Mouse (Mus musculus) stomach, embryonic 14.5 days (tissue): ENCODE results near the gene Ikzf3. TPM values are rescaled to one million over a fixed set of nuclear protein-coding genes. Genes with fewer than 3 reads are reported as not detected.

Experiments used
- ATAC-seq: fragments of 200-750 bp; cut with Nextera tagmentation; 2 replicates; pipeline ENCODE4 v1.8.0; 2017; ENCODE audit warnings: low read depth, moderate TSS enrichment; ENCODE audit not compliant: insufficient number of reproducible peaks, insufficient read depth, low FRiP score
- H3K27ac ChIP-seq: fragments of 300-500 bp; sonication (generic); 2 replicates; pipeline ENCODE4 v1.5.1; 2014; ENCODE audit warnings: mild to moderate bottlenecking, low read length, moderate library complexity, mixed read lengths
- H3K27me3 ChIP-seq: fragments of 300-500 bp; sonication (generic); 2 replicates; pipeline ENCODE4 v1.6.1; 2014; ENCODE audit warnings: low read length, control low read depth, mixed read lengths; ENCODE audit not compliant: control insufficient read depth, insufficient read depth
- H3K36me3 ChIP-seq: fragments of 300-500 bp; sonication (generic); 2 replicates; pipeline ENCODE4 v1.6.1; 2014; ENCODE audit warnings: mild to moderate bottlenecking, control low read depth, low read length, moderate library complexity, mixed read lengths; ENCODE audit not compliant: control insufficient read depth, insufficient read depth
- H3K4me1 ChIP-seq: fragments of 300-500 bp; sonication (generic); 2 replicates; pipeline ENCODE4 v1.6.1; 2014; ENCODE audit warnings: low read length, control low read depth, mixed read lengths; ENCODE audit not compliant: control insufficient read depth, insufficient read depth
- H3K4me2 ChIP-seq: fragments of 300-500 bp; sonication (generic); replicated peaks from 2 replicates; pipeline ENCODE4 v1.6.1; 2014; ENCODE audit warnings: low read depth, low read length, control low read depth
- H3K4me3 ChIP-seq: fragments of 300-500 bp; sonication (generic); 2 replicates; pipeline ENCODE4 v1.5.1; 2014; ENCODE audit warnings: low read depth, low read length, control low read depth
- H3K9ac ChIP-seq: fragments of 300-500 bp; sonication (generic); replicated peaks from 2 replicates; pipeline ENCODE4 v1.6.1; 2014; ENCODE audit warnings: low read depth, mild to moderate bottlenecking, control low read depth, low read length, moderate library complexity, mixed read lengths
- H3K9me3 ChIP-seq: fragments of 300-500 bp; sonication (generic); 2 replicates; pipeline ENCODE4 v1.6.1; 2016; ENCODE audit warnings: low read depth, low read length, control low read depth; ENCODE audit not compliant: control insufficient read depth
- WGBS: fragments of 180-500 bp; shearing (Covaris S2); extraction: QIAGEN DNeasy Blood & Tissue Kit; methylation state at CpG from one replicate; pipeline ENCODE4 v1.1.7; 2014; 5-methylcytosine and 5-hydroxymethylcytosine counted together
- polyA plus RNA-seq: library from polyadenylated mRNA; unstranded; fragments of >200 nt; fragmentation: Nextera tagmentation; extraction: Ambion mirVana; gene quantifications from 2 replicates; pipeline ENCODE4 v1.2.1, GENCODE M21; 2014

The Ikzf3 gene
- polyA plus RNA-seq, 1 experiment from 2014 or later, result 0.23 TPM

GRCm38 (mm10) chr11:98469761-98470714, 75.8 kb downstream of the Ikzf3 start:
- ATAC-seq, result no peak
- H3K27ac ChIP-seq, result no peak overlapping the region

GRCm38 (mm10) chr11:98464516-98464915, 81.3 kb downstream of the Ikzf3 start:
- no peaks in the 10 kb centered on the region for H3K9me3 ChIP-seq
- no peak overlapping the region for H3K9ac ChIP-seq
- H3K4me2 ChIP-seq, result no peak overlapping the region
- H3K4me3 ChIP-seq, result no peak overlapping the region
- no peak overlapping the region for H3K27ac ChIP-seq
- ATAC-seq, result no peak
- H3K4me1 ChIP-seq, result no peaks in the 10 kb centered on the region
- WGBS, result 78% methylated on average over 6 of the region's 6 CpGs
- no peaks in the 10 kb centered on the region for H3K36me3 ChIP-seq
- 0 out of 2 replicates have a peak, but pooled peaks cover under 1% of the 10 kb centered on the region for H3K27me3 ChIP-seq

More at GRCm38 (mm10) chr11:98469761-98470714, 75.8 kb downstream of the Ikzf3 start:
- Histone ChIP-seq H3K36me3 (no peaks in the 10 kb centered on the region), H3K9ac (no peak overlapping the region), H3K4me1 (no peaks in the 10 kb centered on the region), H3K4me2 (no peak overlapping the region), H3K4me3 (no peak overlapping the region), H3K27me3 (no peaks in the 10 kb centered on the region), H3K9me3 (no peaks in the 10 kb centered on the region)
- 59% methylated on average over 22 of the region's 22 CpGs for WGBS

GRCm38 (mm10) chr11:98463911-98464310, 81.9 kb downstream of the Ikzf3 start:
- no peaks in the 10 kb centered on the region for H3K36me3 ChIP-seq
- no peak overlapping the region for H3K4me3 ChIP-seq
- H3K27me3 ChIP-seq, result peaks cover 7% of the 10 kb centered on the region; the same call in 1 of the 2 replicates
- no peak for ATAC-seq
- H3K9me3 ChIP-seq, result no peaks in the 10 kb centered on the region
- no peaks in the 10 kb centered on the region for H3K4me1 ChIP-seq
- no peak overlapping the region for H3K27ac ChIP-seq
- 88% methylated on average over 9 of the region's 9 CpGs for WGBS
- H3K9ac ChIP-seq, result no peak overlapping the region
- H3K4me2 ChIP-seq, result no peak overlapping the region

- Histone ChIP-seq H3K27me3 (peaks cover 16% of the 10 kb centered on the region; the same call in 1 of the 2 replicates), H3K4me2 (no peak overlapping the region), H3K9ac (no peak overlapping the region), H3K9me3 (no peaks in the 10 kb centered on the region), H3K27ac (no peak overlapping the region), H3K4me1 (0 out of 2 replicates have a peak, but pooled peaks cover 2% of the 10 kb centered on the region), H3K36me3 (no peaks in the 10 kb centered on the region), H3K4me3 (no peak overlapping the region)
- 91% methylated on average over 6 of the region's 6 CpGs for WGBS
- ATAC-seq, result no peak
Measured at GRCm38 (mm10) chr11:98462255-98462654, 83.6 kb downstream of the Ikzf3 start.

GRCm38 (mm10) chr11:98461109-98461720, 84.6 kb downstream of the Ikzf3 start:
- no peaks in the 10 kb centered on the region for H3K36me3 ChIP-seq
- no peak overlapping the region for H3K4me3 ChIP-seq
- H3K27me3 ChIP-seq, result peaks cover 16% of the 10 kb centered on the region; the same call in 1 of the 2 replicates
- no peak overlapping the region for H3K27ac ChIP-seq
- H3K4me1 ChIP-seq, result 0 out of 2 replicates have a peak, but pooled peaks cover 6% of the 10 kb centered on the region
- H3K4me2 ChIP-seq, result no peak overlapping the region
- no peak overlapping the region for H3K9ac ChIP-seq
- 45% methylated on average over 6 of the region's 6 CpGs for WGBS
- H3K9me3 ChIP-seq, result no peaks in the 10 kb centered on the region
- ATAC-seq, result no peak

GRCm38 (mm10) chr11:98459860-98460259, 86.0 kb downstream of the Ikzf3 start:
- Histone ChIP-seq H3K36me3 (no peaks in the 10 kb centered on the region), H3K27ac (no peak overlapping the region), H3K4me1 (0 out of 2 replicates have a peak, but pooled peaks cover 6% of the 10 kb centered on the region), H3K4me2 (no peak overlapping the region), H3K9me3 (no peaks in the 10 kb centered on the region), H3K27me3 (peaks cover 16% of the 10 kb centered on the region; the same call in 1 of the 2 replicates), H3K9ac (no peak overlapping the region), H3K4me3 (no peak overlapping the region)
- ATAC-seq, result no peak
- WGBS, result 83% methylated on average over 9 of the region's 9 CpGs

GRCm38 (mm10) chr11:98459071-98459741, 86.6 kb downstream of the Ikzf3 start:
- Histone ChIP-seq H3K9me3 (no peaks in the 10 kb centered on the region), H3K9ac (no peak overlapping the region), H3K4me3 (no peak overlapping the region), H3K27ac (no peak overlapping the region), H3K36me3 (no peaks in the 10 kb centered on the region), H3K4me2 (no peak overlapping the region), H3K27me3 (peaks cover 16% of the 10 kb centered on the region; the same call in 1 of the 2 replicates), H3K4me1 (0 out of 2 replicates have a peak, but pooled peaks cover 6% of the 10 kb centered on the region)
- no peak for ATAC-seq
- 20% methylated on average over 11 of the region's 11 CpGs for WGBS
